13 mouse cellular contexts compared by ENCODE assay signal in genomic region chr16:96378111-96378510, GRCm38 (mm10).
DNase-seq lines count a peak whose midpoint lies in the region.
"Had no signal": no experiment of that assay in that cellular context is flagged by ENCODE, and none has a peak within 500 bp of the region (broad histone marks: within the 10 kb centered on the region; RNA-seq: fewer than 3 reads in every experiment).

No protein-coding gene starts in this region.

- DNase-seq in heart, adult 11 months: peak; percentile 62
- DNase-seq in heart, adult 8-10 months (ENCODE audit: low spot score): no peak
- DNase-seq: adrenal gland, adult 2 months; adrenal gland, adult 8-10 months; adrenal gland, postnatal 10 days; adrenal gland, postnatal 14 days; adrenal gland, postnatal 25 days; adrenal gland, postnatal 36 days; B cell, adult 2 months; cerebellum, adult 11 months; cerebellum, adult 11-12 months; cerebellum, adult 18-20 months; cerebellum, adult 2 months had no signal
